Mouse (Mus musculus) heart, embryonic 13.5 days (tissue): ENCODE data around the gene Clta. TPM values are rescaled to one million over a fixed set of nuclear protein-coding genes. Genes with fewer than 3 reads are reported as not detected.

Experiments
- ATAC-seq: fragments of 200-750 bp; cut with Nextera tagmentation; 2 replicates; pipeline ENCODE4 v1.8.0; 2017; ENCODE audit warnings: moderate TSS enrichment; ENCODE audit not compliant: insufficient number of reproducible peaks, low FRiP score, low TSS enrichment; ENCODE audit errors: extremely low read depth
- H3K27ac ChIP-seq: fragments of 300-500 bp; sonication (generic); replicated peaks from 2 replicates; pipeline ENCODE4 v1.5.1; 2015; ENCODE audit warnings: moderate library complexity, mild to moderate bottlenecking, inconsistent platforms
- H3K27me3 ChIP-seq: fragments of 300-500 bp; sonication (generic); replicated peaks from 2 replicates; pipeline ENCODE4 v1.6.1; 2015; ENCODE audit warnings: mild to moderate bottlenecking, inconsistent platforms
- H3K36me3 ChIP-seq: fragments of 300-500 bp; sonication (generic); 2 replicates; pipeline ENCODE4 v1.6.1; 2015; ENCODE audit warnings: mild to moderate bottlenecking, inconsistent platforms
- H3K4me1 ChIP-seq: fragments of 300-500 bp; sonication (generic); 2 replicates; pipeline ENCODE4 v1.6.1; 2015; ENCODE audit warnings: inconsistent platforms
- H3K4me2 ChIP-seq: fragments of 300-500 bp; sonication (generic); 2 replicates; pipeline ENCODE4 v1.6.1; 2015; ENCODE audit warnings: inconsistent platforms, mild to moderate bottlenecking, moderate library complexity
- H3K4me3 ChIP-seq: fragments of 300-500 bp; sonication (generic); 2 replicates; pipeline ENCODE4 v1.5.1; 2015; ENCODE audit warnings: moderate library complexity, mild to moderate bottlenecking, inconsistent platforms
- H3K9ac ChIP-seq: fragments of 300-500 bp; sonication (generic); 2 replicates; pipeline ENCODE4 v1.6.1; 2015; ENCODE audit warnings: inconsistent platforms, mild to moderate bottlenecking, moderate library complexity
- H3K9me3 ChIP-seq: fragments of 300-500 bp; sonication (generic); 2 replicates; pipeline ENCODE4 v1.6.1; 2016; ENCODE audit warnings: inconsistent platforms
- WGBS: fragments of 180-500 bp; shearing (Covaris S2); methylation state at CpG from one replicate; pipeline ENCODE4 v1.1.7; 2015; ENCODE audit warnings: mixed read lengths; 5-methylcytosine and 5-hydroxymethylcytosine counted together
- polyA plus RNA-seq: library from polyadenylated mRNA; unstranded; fragments of >200 nt; fragmentation: Nextera tagmentation; extraction: Ambion mirVana; gene quantifications from 2 replicates; pipeline ENCODE4 v1.2.1, GENCODE M21; 2015

The Clta gene
- polyA plus RNA-seq, 1 experiment from 2014 or later, result 140 TPM

DNA sequence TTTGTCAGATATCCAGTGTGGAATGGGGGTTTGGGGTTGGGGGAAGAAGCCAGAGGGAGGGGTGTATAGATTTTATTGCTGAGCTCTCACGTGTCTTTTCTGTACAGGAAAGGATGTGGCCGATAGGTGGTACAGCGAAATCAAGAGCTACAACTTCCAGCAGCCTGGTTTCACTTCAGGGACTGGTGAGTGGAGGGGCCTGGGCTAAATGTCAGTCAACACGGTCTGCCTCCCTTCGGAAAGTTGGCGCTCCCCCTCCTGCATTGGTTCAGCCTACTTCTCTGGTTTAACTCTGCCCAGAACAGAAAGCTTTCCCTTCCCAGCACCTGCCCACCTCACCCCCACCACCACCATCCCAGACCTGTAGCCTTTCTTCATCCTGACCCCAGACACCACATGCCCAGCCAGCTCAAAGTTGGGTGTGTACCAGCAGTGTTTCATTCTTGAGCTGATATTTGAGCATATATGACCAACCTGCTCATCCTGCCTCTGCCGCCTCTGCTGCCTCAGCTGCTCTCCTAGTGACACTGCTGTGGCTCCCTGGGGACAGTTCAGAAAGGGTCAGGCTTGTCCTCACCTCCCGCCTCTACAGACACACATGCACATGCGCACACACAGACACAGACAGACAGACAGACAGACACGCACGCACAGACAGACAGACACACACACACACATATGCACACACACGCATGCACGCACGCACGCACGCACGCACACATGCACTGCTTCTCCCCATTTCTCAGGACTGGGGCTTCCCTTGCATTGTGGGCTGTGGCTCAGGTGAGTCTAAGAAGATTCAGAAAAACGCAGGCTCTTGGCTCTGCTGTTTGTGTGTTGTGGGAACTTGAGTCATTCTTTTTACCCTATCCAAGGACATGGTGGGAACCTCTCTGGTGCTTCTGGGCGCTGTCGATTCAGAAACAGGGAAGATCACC, 33.6 kb upstream of the Clta start:
- no peak overlapping the region for H3K4me2 ChIP-seq
- WGBS, result 83% methylated on average over 20 of the region's 20 CpGs
- H3K36me3 ChIP-seq, result peaks cover 25% of the 10 kb centered on the region
- no peak overlapping the region for H3K4me3 ChIP-seq
- no peak for ATAC-seq
- H3K4me1 ChIP-seq, result peaks cover 59% of the 10 kb centered on the region
- no peaks in the 10 kb centered on the region for H3K9me3 ChIP-seq
- no peaks in the 10 kb centered on the region for H3K27me3 ChIP-seq
- 0 out of 2 replicates have a peak overlapping the region, but pooled peaks have one; percentile 24 for H3K27ac ChIP-seq
- no peak overlapping the region for H3K9ac ChIP-seq

DNA sequence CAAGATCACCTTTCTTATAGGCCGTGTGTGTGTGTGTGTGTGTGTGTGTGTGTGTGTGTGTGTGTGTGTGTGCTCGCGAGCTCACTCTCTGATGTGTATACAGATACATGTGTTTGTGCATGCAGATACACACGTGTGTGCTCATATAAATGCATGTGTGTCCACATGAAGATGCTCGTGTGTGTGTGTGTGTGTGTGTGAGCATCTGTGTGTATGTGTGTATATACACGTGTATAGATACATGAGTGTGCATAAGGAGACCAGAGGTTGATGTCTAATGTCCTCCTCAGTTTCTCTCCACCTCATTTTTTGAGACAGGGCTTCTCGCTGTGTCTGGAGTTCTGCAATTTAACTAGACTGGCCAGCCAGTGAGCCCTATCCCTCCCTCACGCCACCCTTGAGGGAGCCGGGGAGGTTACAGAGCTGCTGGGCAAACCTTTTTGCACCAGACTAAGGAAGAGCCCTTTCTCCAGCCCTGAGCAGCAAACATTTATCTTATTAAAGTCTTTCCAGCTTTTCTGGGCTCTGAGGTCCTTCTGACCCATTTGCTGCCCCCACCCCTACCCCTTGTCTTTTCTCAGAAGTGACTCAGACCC, 32.6 kb upstream of the Clta start:
- no peak for ATAC-seq
- Histone ChIP-seq H3K4me2 (peak overlapping the region; percentile 51), H3K27me3 (no peaks in the 10 kb centered on the region), H3K27ac (peak overlapping the region; percentile 89), H3K36me3 (peaks cover 26% of the 10 kb centered on the region), H3K9me3 (no peaks in the 10 kb centered on the region), H3K9ac (peak overlapping the region; percentile 60; the same call in 1 of the 2 replicates), H3K4me3 (peak overlapping the region; percentile 20), H3K4me1 (peaks cover 52% of the 10 kb centered on the region)
- 64% methylated on average over 9 of the region's 9 CpGs for WGBS

- WGBS, result 7% methylated on average over 8 of the region's 8 CpGs
- no peaks in the 10 kb centered on the region for H3K27me3 ChIP-seq
- peaks cover 52% of the 10 kb centered on the region for H3K4me1 ChIP-seq
- peak; percentile 49; the same call in 1 of the 2 replicates for ATAC-seq
- H3K27ac ChIP-seq, result peak overlapping the region; percentile 89
- H3K4me3 ChIP-seq, result peak overlapping the region; percentile 20
- no peaks in the 10 kb centered on the region for H3K9me3 ChIP-seq
- peak overlapping the region; percentile 60; the same call in 1 of the 2 replicates for H3K9ac ChIP-seq
- H3K4me2 ChIP-seq, result peak overlapping the region; percentile 51
- H3K36me3 ChIP-seq, result peaks cover 30% of the 10 kb centered on the region
Observed at GRCm38 (mm10) chr4:43972137-43972591, 32.1 kb upstream of the Clta start.

DNA sequence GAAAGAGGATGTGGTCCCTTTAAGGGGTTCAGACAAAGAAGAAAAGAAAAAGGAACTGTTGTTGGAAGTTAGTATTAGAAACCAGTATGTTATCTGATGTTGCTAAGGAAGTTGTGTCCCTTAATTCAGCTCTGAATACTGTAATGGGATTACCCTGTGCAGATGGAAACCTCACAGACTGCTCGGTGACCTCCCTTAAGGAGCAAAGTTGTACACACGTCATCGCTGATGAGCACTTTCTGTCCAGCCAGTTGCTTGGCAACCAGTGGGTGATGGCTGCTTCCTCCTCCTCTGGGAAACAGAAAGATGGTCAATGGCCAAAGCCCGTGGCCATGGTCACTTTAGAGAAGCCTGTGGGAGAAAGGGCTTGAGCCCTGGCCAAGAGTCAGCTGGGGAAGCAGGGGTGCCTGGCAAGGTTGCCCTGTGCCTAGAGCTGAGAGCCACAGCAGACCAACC, 30.7 kb upstream of the Clta start:
- Histone ChIP-seq H3K4me1 (peaks cover 50% of the 10 kb centered on the region), H3K27ac (0 out of 2 replicates have a peak overlapping the region, but pooled peaks have one; percentile 43), H3K9me3 (no peaks in the 10 kb centered on the region), H3K27me3 (no peaks in the 10 kb centered on the region), H3K36me3 (peaks cover 34% of the 10 kb centered on the region), H3K4me2 (no peak overlapping the region), H3K9ac (no peak overlapping the region), H3K4me3 (no peak overlapping the region)
- WGBS, result 45% methylated on average over 4 of the region's 4 CpGs
- ATAC-seq, result no peak

DNA sequence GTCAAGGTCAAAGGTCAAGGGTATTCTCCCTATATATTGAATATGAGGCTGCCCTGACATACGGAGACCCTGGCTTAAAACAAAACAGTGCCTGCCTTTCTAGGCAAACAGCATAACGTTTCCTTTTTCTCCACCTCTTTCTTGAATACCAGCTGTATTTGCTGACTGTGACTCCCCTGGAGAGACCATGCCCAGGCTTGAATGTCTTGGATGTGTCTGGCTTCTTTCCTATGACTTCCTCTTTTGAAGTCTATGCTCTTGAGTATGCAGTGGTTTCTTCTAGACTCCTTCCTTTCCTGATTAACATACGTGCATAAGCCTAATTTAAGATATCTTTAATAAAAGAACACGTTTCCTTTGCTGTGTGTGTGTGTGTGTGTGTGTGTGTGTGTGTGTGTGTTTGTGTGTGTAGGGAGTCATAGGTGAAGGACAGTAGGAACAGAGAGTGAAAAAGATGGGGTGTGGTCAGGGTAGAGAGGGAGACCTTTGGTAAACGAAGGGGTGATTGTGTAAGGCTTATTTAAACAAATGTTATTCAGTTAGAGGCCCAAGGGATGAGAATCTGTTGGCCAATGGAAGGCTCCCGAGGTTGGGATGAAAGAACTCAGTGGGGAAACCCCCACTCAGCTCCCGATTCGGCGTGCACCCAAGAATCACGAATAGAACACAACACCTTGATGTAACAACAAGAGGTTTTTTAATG, 29.2 kb upstream of the Clta start:
- 82% methylated on average over 10 of the region's 10 CpGs for WGBS
- ATAC-seq, result no peak
- peaks cover 34% of the 10 kb centered on the region for H3K36me3 ChIP-seq

DNA sequence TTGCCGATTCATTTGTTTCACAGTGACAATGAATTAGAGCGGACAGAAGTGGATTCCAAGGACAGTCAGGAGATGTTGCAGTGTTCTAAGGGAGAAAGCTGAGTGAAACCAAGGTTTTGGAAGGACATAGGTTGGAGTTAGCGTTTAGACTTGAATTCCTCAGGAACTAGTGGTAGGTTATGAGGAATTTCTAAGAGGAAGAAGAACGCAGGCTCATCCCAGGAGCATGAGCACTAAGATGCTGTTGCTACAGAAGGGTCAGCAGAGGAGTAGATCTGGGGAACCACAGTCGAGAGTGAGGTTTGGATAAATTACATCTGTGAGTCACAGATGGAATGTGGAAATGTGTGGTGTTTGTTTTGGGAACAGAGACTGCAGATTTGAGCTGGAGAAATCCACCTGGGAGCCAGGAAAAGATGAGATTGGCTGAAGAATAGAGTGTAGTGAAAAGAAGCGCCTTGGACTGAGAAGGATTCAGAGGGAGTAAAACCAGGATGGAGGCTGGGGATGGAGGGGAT, 28.0 kb upstream of the Clta start:
- H3K4me2 ChIP-seq, result no peak overlapping the region
- H3K4me3 ChIP-seq, result no peak overlapping the region
- no peak overlapping the region for H3K27ac ChIP-seq
- H3K9ac ChIP-seq, result no peak overlapping the region
- no peak for ATAC-seq
- no peaks in the 10 kb centered on the region for H3K27me3 ChIP-seq
- no peaks in the 10 kb centered on the region for H3K9me3 ChIP-seq
- peaks cover 47% of the 10 kb centered on the region for H3K4me1 ChIP-seq
- 78% methylated on average over 6 of the region's 6 CpGs for WGBS
- peaks cover 23% of the 10 kb centered on the region for H3K36me3 ChIP-seq

More for the DNA sequence above, 29.2 kb upstream of the Clta start:
- Histone ChIP-seq H3K4me3 (no peak overlapping the region), H3K9ac (no peak overlapping the region), H3K4me2 (no peak overlapping the region), H3K4me1 (peaks cover 50% of the 10 kb centered on the region), H3K9me3 (no peaks in the 10 kb centered on the region), H3K27ac (no peak overlapping the region), H3K27me3 (no peaks in the 10 kb centered on the region)

- Histone ChIP-seq H3K4me1 (peaks cover 28% of the 10 kb centered on the region), H3K27ac (peak overlapping the region; percentile 59), H3K9ac (peak overlapping the region; percentile 66), H3K4me3 (no peak overlapping the region), H3K4me2 (no peak overlapping the region), H3K9me3 (no peaks in the 10 kb centered on the region), H3K36me3 (peaks cover 23% of the 10 kb centered on the region), H3K27me3 (peaks cover 5% of the 10 kb centered on the region; the same call in 1 of the 2 replicates)
- WGBS, result 34% methylated on average over 17 of the region's 17 CpGs
- 0 out of 2 replicates have a peak, but pooled peaks have one; percentile 16 for ATAC-seq
Observed at GRCm38 (mm10) chr4:43978521-43979443, 25.5 kb upstream of the Clta start.

GRCm38 (mm10) chr4:43979746-43980145, 24.5 kb upstream of the Clta start:
- no peaks in the 10 kb centered on the region for H3K9me3 ChIP-seq
- H3K4me2 ChIP-seq, result no peak overlapping the region
- ATAC-seq, result no peak
- 78% methylated on average over 3 of the region's 3 CpGs for WGBS
- peaks cover 7% of the 10 kb centered on the region; the same call in 1 of the 2 replicates for H3K27me3 ChIP-seq
- no peak overlapping the region for H3K27ac ChIP-seq
- H3K36me3 ChIP-seq, result peaks cover 16% of the 10 kb centered on the region
- no peak overlapping the region for H3K4me3 ChIP-seq
- H3K9ac ChIP-seq, result no peak overlapping the region
- peaks cover 25% of the 10 kb centered on the region for H3K4me1 ChIP-seq

DNA sequence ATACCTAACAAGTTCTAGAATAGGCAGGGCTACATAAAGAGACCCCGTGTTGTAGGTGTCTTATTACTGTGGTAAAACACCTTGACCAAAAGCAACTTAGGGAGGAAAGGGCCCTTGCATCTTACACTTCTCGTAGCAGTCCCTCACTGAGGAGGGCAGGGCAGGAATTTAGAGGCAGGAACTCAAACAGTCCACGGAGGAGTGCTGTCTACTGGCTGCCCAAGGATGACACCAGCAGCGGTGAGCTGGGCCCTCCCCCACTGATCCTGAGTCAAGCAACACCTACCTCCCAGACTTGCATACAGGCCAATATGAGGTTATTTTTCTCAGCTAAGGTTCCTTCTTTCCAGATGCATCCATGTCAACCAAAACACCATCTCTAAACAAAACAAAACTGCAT, 24.0 kb upstream of the Clta start:
- Histone ChIP-seq H3K9ac (no peak overlapping the region), H3K4me2 (no peak overlapping the region), H3K4me3 (no peak overlapping the region), H3K36me3 (peaks cover 12% of the 10 kb centered on the region), H3K27me3 (peaks cover 7% of the 10 kb centered on the region; the same call in 1 of the 2 replicates), H3K4me1 (peaks cover 25% of the 10 kb centered on the region), H3K9me3 (no peaks in the 10 kb centered on the region), H3K27ac (no peak overlapping the region)
- no peak for ATAC-seq
- 87% methylated on average over 4 of the region's 4 CpGs for WGBS

DNA sequence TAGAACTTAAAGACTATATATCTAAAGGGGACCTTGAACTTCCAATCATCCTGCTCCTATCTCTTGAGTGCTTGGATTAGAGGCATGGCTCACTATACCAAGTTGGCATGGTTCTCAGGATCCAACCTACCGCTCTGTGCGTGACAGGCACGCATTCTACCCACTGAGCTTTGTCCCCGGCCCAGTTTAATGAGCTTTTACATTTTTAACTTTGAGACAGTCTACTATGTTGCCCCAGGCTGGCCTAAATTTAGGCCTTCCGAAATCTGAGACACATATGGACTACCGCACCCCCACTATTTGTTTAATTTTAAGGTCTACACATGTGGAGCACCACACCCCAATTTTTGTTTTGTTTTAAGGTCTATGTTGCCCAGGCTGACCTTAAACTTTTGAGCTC, 23.4 kb upstream of the Clta start:
- Histone ChIP-seq H3K27ac (no peak overlapping the region), H3K9ac (no peak overlapping the region), H3K36me3 (peaks cover 12% of the 10 kb centered on the region), H3K4me3 (no peak overlapping the region), H3K9me3 (no peaks in the 10 kb centered on the region), H3K4me2 (no peak overlapping the region), H3K4me1 (peaks cover 25% of the 10 kb centered on the region), H3K27me3 (peaks cover 7% of the 10 kb centered on the region; the same call in 1 of the 2 replicates)
- 91% methylated on average over 6 of the region's 6 CpGs for WGBS
- no peak for ATAC-seq
